Mouse (Mus musculus): ENCODE results near the gene 2410004P03Rik. TPM values are rescaled to one million over a fixed set of nuclear protein-coding genes. Genes with fewer than 3 reads are reported as not detected.

2410004P03Rik gene
- under 1 TPM in 1 of 2 experiments, not detected in 1; 0.83 TPM for total RNA-seq (2023)

GRCm38 (mm10) chr12:17011100-17011870, at the start of gene 2410004P03Rik:
Gene 2410004P03Rik (minus strand): TSS chr12:17011727.

GRCm38 (mm10) chr12:16999739-17000497, 11.6 kb downstream of the 2410004P03Rik start, which contains the start of gene Pqlc3:
Gene Pqlc3 (minus strand): TSS chr12:17000408.

Other genes with a start within 250 kb of the 2410004P03Rik start
- gene Greb1, start 210.8 kb downstream of the 2410004P03Rik start, total RNA-seq (2023): not detected
- 10 to 100 TPM in 1 of 2 experiments, 1 to 10 TPM in 1; 8.7 to 10.1 TPM for gene E2f6, start 200.8 kb downstream of the 2410004P03Rik start, total RNA-seq (2023)
- 10 to 100 TPM; 80.3 to 89.8 TPM for gene Rock2, start 116.8 kb downstream of the 2410004P03Rik start, total RNA-seq (2023)
- gene Pqlc3, start 11.3 kb downstream of the 2410004P03Rik start, total RNA-seq (2023): 10 to 100 TPM; 15.2 to 17.5 TPM
- not detected for gene Kcnf1, start 165.2 kb upstream of the 2410004P03Rik start, total RNA-seq (2023)